Mouse (Mus musculus): ENCODE data around the gene Camk2n2.

Gene Camk2n2

DNA sequence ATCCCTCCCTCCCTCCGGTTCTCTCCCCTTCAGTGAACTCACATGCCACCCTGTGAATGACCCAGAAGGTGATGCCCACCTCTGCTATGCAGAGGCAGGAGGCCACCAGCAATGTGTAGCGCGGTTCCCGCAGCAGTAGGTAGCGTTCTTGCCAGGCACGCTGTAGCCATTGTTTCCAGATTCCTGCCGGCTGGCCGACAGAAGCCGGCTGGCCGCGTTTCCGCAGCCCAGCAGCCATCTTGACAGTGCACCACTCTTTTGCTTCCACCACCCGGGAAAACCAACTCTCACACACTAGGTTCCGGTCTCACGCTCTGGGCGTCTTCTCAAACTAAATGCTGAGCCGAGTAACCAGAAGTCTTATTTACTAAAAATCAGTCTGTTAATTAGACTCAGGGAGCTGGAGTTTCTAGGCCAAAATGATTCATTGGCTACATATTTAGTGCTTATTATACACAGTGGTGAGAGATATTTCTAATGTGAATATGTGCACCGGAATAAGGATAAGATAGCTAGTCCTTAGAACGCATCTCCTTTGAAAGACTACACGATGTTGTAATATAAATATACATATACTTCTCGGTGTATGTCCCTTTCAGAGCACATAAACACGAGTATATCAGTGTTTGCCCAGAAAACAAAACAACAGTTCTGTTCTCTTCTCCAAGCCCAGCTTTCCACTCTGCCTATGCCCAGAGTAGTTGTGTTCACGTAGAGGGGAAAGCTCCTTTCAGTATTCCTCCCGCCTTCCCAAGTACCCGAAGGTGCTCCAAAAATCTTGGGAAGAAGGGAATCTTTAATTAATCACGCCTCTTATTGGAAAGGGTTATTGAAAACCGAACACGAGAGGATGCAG is 10.4 kb downstream of the Camk2n2 start:
- peak; percentile 75 for DNase-seq (ENCODE audit: low read depth, low spot score)

DNA sequence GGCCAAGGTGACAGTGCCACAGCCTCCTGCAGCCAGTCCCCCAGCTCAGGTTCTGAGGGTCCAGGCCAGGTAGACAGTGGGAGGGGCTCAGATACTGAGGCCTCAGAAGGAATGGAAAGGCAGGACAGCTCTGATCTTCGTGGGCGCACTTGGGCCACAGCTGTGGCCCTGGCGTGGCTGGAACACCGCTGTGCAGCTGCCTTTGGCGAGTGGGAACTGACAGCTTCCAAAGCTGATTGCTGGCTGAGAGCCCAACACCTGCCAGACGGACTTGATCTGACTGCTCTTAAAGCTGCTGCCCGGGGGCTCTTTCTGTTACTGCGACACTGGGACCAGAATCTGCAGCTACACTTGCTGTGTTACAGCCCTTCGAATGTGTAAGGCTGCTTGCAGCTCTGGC is 16.4 kb downstream of the Camk2n2 start:
- no peak for DNase-seq (ENCODE audit: low read depth, low spot score)

GRCm38 (mm10) chr16:20600511-20600910 is 20.6 kb downstream of the Camk2n2 start:
- no peak for DNase-seq (ENCODE audit: low read depth, low spot score)

GRCm38 (mm10) chr16:20596687-20597441 is 24.2 kb downstream of the Camk2n2 start:
- no peak for DNase-seq (ENCODE audit: low read depth, low spot score)

DNA sequence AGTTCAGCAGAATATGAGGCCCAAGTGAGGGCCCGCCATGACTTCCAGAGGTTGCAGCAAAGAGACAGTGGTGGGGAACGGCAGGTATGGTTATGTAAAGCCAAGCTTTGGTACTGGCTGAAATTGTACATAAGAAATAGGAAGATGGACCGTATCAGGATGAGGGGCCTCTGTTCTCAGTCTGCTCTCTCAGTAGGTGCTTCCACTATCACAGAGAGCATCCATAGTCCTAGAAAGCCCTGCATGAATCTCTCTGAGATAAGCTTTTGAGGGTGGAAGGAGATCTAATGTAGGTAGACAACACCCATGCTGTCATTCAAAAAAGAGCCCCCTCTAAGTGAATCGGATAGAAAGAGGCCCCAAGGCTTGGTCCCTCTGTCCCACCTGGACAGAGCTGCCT is 25.4 kb downstream of the Camk2n2 start:
- DNase-seq (ENCODE audit: low read depth, low spot score), result no peak

- DNase-seq (ENCODE audit: low read depth, low spot score), result peak; percentile 57
These were observed 25.9 kb downstream of the Camk2n2 start for GRCm38 (mm10) chr16:20595060-20595673.

DNA sequence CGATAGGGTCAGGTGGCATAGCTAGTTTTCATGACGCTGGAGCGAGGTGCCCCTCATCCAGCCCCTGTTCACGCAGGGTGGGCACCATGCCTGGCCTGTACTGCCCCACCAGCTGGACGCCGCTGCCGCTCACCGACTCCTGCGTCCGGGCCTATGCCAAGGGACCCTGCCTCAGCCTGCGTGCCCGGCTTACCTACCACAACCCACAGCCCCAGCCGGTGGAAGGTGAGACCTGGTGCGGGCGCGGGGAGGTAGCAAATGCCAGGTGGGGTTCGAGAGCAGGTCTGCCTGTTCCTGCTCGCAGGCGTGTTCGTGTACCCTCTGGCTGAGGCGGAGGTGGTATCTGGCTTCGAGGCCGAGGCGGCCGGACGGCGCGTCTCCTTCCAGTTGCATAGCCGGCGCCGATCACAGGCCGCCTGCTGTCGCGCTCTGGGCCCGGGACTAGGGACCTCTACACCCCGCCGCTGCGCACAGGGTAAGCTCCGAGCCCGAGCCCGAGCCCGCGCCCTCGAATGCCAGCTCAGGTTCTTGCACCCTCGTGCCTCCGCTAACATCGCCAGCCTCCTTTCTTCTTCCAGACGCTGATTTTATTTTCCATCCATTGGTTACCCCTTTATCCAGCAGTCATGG is 29.9 kb downstream of the Camk2n2 start:
- DNase-seq (ENCODE audit: low read depth, low spot score), result no peak

DNA sequence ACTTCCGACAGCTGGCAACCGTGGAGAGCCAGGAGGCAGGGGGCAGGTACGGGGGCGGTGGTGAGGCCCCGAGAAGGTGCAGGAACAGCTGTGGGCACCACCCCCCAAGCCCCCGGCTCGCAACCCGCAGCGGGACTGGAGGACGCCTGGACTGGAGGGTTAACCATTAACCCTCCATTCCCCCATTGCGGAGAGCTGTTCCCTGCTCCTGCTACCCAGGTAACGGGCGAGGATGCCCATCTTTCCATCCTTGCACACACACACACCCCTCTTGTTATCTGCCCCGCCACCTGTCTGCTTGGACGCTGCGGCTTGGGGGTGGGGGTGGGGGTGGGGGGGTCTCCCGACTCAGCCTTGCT is 30.4 kb downstream of the Camk2n2 start:
- no peak for DNase-seq (ENCODE audit: low read depth, low spot score)

DNA sequence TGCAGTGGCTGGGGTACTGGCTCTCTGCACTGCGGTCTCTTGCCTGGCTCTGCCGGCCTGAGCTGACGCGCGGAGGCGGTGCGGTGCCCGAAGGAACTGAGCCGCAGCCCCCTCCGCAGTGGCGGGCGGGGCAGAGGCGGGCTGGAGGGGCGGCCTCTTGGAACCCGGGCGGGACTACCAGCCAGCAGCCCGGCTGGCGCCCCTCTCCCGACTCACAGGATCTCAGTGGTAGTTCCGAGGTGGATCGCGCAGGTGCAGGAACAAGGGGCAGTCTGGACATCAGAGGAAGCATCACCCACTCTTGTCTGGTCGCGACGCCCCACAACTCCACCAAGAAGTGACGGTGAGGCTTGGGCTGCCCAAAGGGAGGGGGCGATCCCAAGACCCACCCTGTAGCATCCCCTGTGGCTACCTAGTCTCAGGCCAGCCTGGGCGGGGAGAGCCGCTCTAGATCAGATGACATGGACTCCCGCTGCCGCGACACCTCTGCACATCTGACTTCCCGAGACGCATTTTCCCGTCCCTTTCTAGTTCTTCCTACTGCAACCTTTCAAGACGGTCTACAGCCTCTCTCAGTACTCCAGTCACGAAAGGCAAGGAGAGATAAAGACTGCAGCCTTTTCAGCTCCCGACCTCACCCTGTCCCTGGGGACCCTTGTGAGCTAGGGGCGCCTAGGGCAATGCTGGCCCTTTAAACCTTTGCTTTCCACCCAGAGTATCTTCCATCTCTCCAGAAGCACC is 31.0 kb downstream of the Camk2n2 start:
- no peak for DNase-seq (ENCODE audit: low read depth, low spot score)

DNA sequence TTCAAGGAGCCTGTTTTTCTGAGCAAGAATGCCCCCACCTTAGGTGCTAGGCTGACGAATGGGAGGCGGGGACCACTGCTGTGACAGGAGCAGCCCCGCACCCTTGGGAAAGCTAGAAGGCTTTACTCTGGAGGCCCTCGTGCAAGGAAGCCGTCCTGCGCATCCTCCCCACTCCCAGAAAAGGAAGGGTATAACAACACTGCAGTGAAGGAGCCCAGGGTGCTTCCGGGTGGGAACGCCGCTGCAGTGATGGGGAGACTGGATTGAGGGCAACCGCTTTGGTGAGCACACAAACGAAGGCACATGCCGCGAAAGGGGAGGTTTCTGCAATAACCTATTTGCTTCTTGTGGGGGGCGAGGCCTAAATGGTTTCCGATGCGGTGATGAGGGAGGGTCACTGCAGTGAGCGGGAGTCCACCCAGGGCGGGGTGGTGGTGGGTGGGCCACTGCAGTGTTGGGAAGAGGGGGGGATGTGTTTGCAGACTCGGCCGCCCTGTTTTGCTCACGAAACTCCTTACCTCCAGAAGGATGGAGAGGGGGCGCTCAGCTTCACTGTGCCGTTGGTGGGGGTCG is 31.6 kb downstream of the Camk2n2 start, which contains the start of gene Vwa5b2:
Gene Vwa5b2, plus strand, starts transcription at position 106 of the 573 bp plus-strand sequence.
- DNase-seq (ENCODE audit: low read depth, low spot score), result no peak
